Mouse (Mus musculus): ENCODE data around the gene Rad50. TPM values are rescaled to one million over a fixed set of nuclear protein-coding genes. Genes with fewer than 3 reads are reported as not detected.

The Rad50 gene
- polyA plus RNA-seq, 1 experiment from 2014 or later: 23.9 TPM

Other genes starting within 250 kb of the Rad50 start
- gene Gm9837, start 236.8 kb downstream of the Rad50 start, polyA plus RNA-seq (2015; fragmentation: Nextera tagmentation; extraction: Ambion mirVana): not detected in 2 replicates
- gene Gm9945, start 227.2 kb downstream of the Rad50 start, polyA plus RNA-seq (2015; fragmentation: Nextera tagmentation; extraction: Ambion mirVana): not detected in 2 replicates
- 0.17 and 0.18 TPM in 2 replicates for gene Sowaha, start 227.0 kb downstream of the Rad50 start, polyA plus RNA-seq (2015; fragmentation: Nextera tagmentation; extraction: Ambion mirVana)
- gene Sept8, start 188.1 kb downstream of the Rad50 start, polyA plus RNA-seq (2015; fragmentation: Nextera tagmentation; extraction: Ambion mirVana): 22.9 and 23.3 TPM in 2 replicates
- 38.3 and 38.9 TPM in 2 replicates for gene Kif3a, start 139.9 kb downstream of the Rad50 start, polyA plus RNA-seq (2015; fragmentation: Nextera tagmentation; extraction: Ambion mirVana)
- 0.51 and 1.1 TPM in 2 replicates for gene Il4, start 88.7 kb downstream of the Rad50 start, polyA plus RNA-seq (2015; fragmentation: Nextera tagmentation; extraction: Ambion mirVana)
- 0.24 TPM in 1 of 2 replicates, not detected in the other for gene Il13, start 72.6 kb downstream of the Rad50 start, polyA plus RNA-seq (2015; fragmentation: Nextera tagmentation; extraction: Ambion mirVana)
- gene Il5, start 13.5 kb upstream of the Rad50 start, polyA plus RNA-seq (2015; fragmentation: Nextera tagmentation; extraction: Ambion mirVana): not detected in 2 replicates
- 17.2 and 25.7 TPM in 2 replicates for gene Irf1, start 62.7 kb upstream of the Rad50 start, polyA plus RNA-seq (2015; fragmentation: Nextera tagmentation; extraction: Ambion mirVana)
- gene Gm17334, start 65.9 kb upstream of the Rad50 start, polyA plus RNA-seq (2015; fragmentation: Nextera tagmentation; extraction: Ambion mirVana): 0.16 and 0.53 TPM in 2 replicates
- gene Gm12216, start 151.9 kb upstream of the Rad50 start, polyA plus RNA-seq (2015; fragmentation: Nextera tagmentation; extraction: Ambion mirVana): 1.4 and 2.7 TPM in 2 replicates
- 9.0 and 10.6 TPM in 2 replicates for gene Slc22a5, start 184.3 kb upstream of the Rad50 start, polyA plus RNA-seq (2015; fragmentation: Nextera tagmentation; extraction: Ambion mirVana)